Mouse (Mus musculus) testis, adult 2 months (tissue): ENCODE data around the gene Paqr3.

Experiments used
- CTCF ChIP-seq: fragments of 200-500 bp; IDR thresholded peaks from 2 replicates; pipeline ENCODE4 v1.5.1; 2012; ENCODE audit warnings: low read depth, mild to moderate bottlenecking, inconsistent platforms, low read length, moderate library complexity; ENCODE audit not compliant: control insufficient read depth, insufficient read depth, insufficient replicate concordance
- POLR2A ChIP-seq: fragments of 200-500 bp; IDR thresholded peaks from 2 replicates; pipeline ENCODE4 v1.6.1; 2012; ENCODE audit warnings: low read depth, mild to moderate bottlenecking, inconsistent platforms, low read length, moderate library complexity; ENCODE audit not compliant: control insufficient read depth

GRCm38 (mm10) chr5:97046680-97047079 is 64.7 kb downstream of the Paqr3 start:
- TF ChIP-seq CTCF (no peak), POLR2A (no peak)
